Mouse (Mus musculus) gastrocnemius, adult 2 months (tissue): Measurements from ENCODE around the gene Vti1b. TPM values are rescaled to one million over a fixed set of nuclear protein-coding genes. Genes with fewer than 3 reads are reported as not detected.

Source experiments
- DNase-seq: peaks from one replicate; pipeline ENCODE4 v3.0.0; 2022
- H3K27ac ChIP-seq: fragments of 200-600 bp; 2 replicates; pipeline ENCODE4 v1.8.1; 2022; ENCODE audit warnings: mild to moderate bottlenecking
- H3K4me3 ChIP-seq: fragments of 200-600 bp; 2 replicates; pipeline ENCODE4 v1.8.1; 2022; ENCODE audit warnings: mild to moderate bottlenecking, moderate library complexity
- CTCF ChIP-seq: fragments of 200-600 bp; IDR thresholded peaks from 2 replicates; pipeline ENCODE4 v1.8.1; 2022; ENCODE audit warnings: antibody characterized with exemption, mild to moderate bottlenecking, moderate library complexity
- intact Hi-C: fragments of 180-260 bp; cut with DNase I; formaldehyde crosslinking; loops from one replicate; pipeline ENCODE4 v1.15.1; 2025
- total RNA-seq, 2 experiments: library from RNA; stranded (reverse); gene quantifications; 2 replicates each; pipeline ENCODE4 v1.2.3; 2021

Vti1b gene
- total RNA-seq, 2 experiments from 2014 or later = 72.1 to 88.9 TPM

DNA sequence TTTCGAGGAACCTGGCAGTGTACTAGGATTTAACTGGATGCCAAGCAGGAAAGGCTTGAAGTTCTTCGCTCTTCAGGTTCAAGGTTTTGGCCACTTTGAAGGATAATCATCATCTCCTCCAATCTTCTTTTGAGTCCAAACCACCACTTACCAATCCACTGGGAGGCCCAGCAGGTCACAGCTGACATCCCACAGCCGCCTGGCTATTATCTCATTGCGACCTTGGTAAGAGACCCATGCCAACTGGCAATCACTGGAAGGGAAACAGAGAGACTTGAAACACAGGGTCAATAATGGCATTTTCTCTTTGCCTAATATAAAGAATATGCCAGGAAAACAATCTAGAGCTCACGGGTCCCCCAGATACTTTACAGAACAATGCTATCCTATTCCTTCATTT, 3.5 kb upstream of the Vti1b start:
- DNase-seq = no peak
- no peak for TF ChIP-seq CTCF
- intact Hi-C loops = loop anchor here (10.0 kb wide), 1 partner anchor 1469 kb away; the partner anchor contains the start of genes Erh and Slc39a9
- Histone ChIP-seq H3K4me3 (no peak overlapping the region), H3K27ac (no peak overlapping the region)

DNA sequence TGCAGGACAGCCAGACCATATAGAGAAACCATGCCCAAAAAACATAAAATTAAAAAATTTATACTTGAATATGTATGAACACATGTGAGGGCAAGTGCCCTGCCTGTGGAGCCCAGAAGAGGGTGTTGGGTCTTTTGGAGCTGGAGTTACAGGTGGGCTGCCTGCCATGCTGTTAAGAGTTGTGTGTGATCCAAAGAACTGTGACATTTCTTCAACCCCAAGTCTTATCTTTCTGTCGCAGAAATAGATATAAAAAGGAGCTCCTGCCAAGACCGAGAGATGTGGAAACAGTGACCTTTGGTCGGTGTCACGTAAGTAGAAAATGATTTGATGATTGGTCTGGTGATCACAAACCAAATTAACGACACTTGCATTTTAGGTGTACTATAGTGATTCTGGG, 1.3 kb upstream of the Vti1b start:
- H3K4me3 ChIP-seq = no peak overlapping the region
- TF ChIP-seq CTCF = no peak
- intact Hi-C loops = loop anchor here (5.0 to 10.0 kb wide), 2 partner anchors 1471 to 1774 kb away; partner anchors contain the start of genes Erh, Slc39a9 and Srsf5
- H3K27ac ChIP-seq = no peak overlapping the region
- DNase-seq = no peak

DNA sequence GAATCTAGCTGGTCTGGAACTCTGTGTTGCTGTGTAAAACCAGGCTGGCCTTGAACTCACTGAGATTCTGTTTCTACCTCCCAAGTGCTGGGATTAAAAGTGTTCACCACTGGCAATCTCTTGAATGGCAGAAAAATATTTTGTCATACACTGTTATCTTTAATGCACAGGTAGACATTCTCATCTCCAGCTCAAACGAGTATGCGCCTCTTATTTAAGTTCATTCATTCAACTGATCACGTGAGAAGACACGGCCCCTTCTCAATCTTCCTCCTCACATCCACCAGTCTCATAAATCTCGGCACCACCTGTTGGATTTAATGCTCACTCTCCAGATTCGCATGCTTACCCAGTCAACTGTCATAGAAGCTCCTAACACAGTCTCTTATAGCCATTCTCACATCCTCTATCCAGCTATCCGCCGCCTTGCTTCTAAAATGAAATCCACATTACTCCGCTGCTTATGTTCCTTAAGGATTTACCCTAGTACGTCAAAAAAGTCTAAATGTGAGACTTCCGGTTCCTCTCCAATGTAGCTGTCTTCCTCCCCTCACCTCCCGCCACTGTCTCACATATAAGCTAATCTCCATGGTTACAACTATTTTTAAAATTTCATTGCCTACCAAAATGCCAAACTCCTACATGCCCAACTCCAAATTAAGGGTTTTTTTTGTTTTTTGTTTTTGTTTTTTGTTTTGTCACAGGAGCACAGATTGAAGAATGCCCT, 1.0 kb downstream of the Vti1b start:
- no peak for TF ChIP-seq CTCF
- H3K27ac ChIP-seq = peak overlapping the region; percentile 100
- H3K4me3 ChIP-seq = peak overlapping the region; percentile 100
- intact Hi-C loops = loop anchor here (5.0 to 10.0 kb wide), 2 partner anchors 1473 to 1776 kb away; partner anchors contain the start of genes Erh, Slc39a9 and Srsf5
- DNase-seq = no peak

DNA sequence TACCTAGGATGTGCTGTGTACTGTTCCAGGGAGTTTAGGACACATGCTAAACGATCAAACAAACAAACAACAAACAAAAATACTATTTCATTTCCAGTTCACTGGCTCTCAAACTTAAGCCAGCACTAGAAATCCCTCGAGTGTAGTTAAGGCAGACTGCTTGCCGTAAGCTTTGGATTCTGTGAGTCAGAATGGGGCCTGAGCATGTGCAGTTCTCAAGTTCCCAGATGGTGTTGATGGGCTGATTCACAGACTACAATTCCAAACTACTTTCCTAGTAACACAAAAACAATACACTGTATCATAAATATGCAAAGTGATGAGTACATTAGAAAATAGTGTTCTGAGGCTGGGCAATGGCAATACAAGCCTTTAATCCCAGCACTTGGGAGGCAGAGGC, 2.0 kb downstream of the Vti1b start:
- TF ChIP-seq CTCF = no peak
- H3K4me3 ChIP-seq = no peak overlapping the region
- no peak overlapping the region for H3K27ac ChIP-seq
- intact Hi-C loops = loop anchor here (5.0 to 10.0 kb wide), 2 partner anchors 1474 to 1777 kb away; partner anchors contain the start of genes Erh, Slc39a9 and Srsf5
- no peak for DNase-seq

DNA sequence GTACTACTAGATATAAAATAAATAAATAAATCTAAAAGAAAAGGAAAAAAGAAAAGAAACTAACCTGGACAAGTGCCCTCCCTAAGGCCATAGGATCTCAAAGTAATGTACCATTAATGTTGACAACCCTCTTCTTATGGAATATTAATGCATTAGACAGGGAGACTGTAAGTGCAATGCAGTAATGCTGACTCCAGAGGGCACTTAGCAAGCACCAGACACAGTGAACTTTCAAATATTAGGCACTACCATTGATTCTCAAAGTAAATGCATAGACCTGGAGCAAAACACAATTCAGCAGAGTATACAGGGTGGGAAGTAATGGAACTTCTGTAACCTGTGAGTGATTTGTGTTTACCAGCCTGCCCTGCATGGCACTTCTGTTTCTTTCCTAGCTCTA, 3.3 kb downstream of the Vti1b start:
- H3K4me3 ChIP-seq = no peak overlapping the region
- DNase-seq = no peak
- no peak overlapping the region for H3K27ac ChIP-seq
- TF ChIP-seq CTCF = no peak
- intact Hi-C loops = no loop called here

DNA sequence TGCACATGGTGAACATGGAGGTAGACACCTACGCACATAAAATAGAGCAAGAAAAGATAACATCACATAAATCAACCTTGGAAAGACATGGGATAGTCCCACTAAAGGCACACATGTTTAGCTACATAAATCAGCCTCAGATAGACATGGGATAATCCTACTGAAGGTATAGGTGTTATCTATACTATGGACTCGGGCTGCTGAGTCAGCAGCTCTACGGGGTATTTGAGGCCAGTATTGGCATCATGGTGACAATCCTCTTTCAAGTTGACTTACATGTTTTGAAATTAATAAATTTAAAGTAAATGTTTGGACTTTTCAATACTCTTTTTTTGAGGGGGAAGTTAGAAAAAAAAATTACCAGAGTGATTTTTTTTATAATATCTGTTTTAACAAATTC, 9.6 kb downstream of the Vti1b start:
- DNase-seq = no peak
- no peak for TF ChIP-seq CTCF
- no peak overlapping the region for H3K4me3 ChIP-seq
- no peak overlapping the region for H3K27ac ChIP-seq
- intact Hi-C loops = no loop called here

DNA sequence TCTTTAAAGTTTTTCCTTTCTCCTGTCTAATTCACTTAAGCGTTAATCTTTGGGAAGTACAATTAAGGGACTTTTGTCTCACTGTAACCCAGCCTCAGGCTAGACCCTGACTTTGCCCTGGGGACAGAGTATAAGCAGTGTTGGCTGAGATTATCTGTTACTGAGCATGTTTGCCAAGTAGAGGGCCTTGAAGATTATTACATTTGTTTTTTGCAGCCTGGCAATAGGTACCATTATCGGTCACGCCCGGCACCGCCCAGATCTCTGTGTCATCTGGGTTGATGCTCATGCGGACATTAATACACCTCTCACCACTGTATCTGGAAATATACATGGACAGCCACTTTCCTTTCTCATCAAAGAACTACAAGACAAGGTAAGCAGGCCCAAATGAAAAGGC, 22.8 kb downstream of the Vti1b start:
- Histone ChIP-seq H3K4me3 (no peak overlapping the region), H3K27ac (no peak overlapping the region)
- no peak for TF ChIP-seq CTCF
- DNase-seq = no peak
- intact Hi-C loops = no loop called here

DNA sequence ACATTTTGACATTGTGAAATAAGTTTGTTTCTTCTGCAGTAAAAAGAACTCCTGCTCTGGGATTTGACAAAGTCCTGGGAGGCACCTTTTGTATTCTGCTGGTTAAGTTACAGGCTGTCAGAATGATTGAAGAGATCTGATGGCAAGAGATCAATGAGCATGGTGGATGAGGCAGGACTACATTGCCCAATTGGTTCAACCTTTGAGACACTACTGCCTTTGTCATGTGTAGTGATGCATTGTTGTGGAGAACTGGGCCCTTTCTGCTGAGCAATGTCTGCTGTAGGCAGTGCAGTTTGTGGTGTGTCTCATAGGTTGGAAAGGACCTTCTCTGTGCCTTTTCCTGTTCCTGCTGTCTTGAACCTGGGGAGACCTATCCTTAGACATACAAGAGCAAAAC, 31.1 kb downstream of the Vti1b start:
- H3K4me3 ChIP-seq = no peak overlapping the region
- intact Hi-C loops = no loop called here
- no peak for DNase-seq
- TF ChIP-seq CTCF = no peak
- H3K27ac ChIP-seq = no peak overlapping the region

DNA sequence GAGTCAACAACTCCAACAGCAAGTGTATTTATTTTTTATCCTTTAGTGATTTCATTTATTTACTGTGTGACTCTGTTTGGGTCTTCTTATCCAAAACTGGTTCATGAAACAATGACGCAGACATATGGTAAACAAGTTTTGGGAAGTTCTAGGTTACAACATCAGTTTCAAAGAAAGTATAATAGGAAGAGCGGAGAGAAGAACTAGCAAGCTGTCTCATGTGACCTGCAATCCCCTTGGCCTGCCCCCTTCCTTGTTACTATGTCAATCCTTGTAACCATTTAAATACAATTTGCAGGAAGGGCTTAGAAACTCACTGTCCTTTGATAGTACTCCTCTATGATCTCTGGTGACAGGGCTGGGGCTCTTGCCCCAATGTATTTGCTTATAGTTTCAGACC, 31.7 kb downstream of the Vti1b start:
- no peak for DNase-seq
- Histone ChIP-seq H3K4me3 (no peak overlapping the region), H3K27ac (no peak overlapping the region)
- intact Hi-C loops = no loop called here
- TF ChIP-seq CTCF = no peak

DNA sequence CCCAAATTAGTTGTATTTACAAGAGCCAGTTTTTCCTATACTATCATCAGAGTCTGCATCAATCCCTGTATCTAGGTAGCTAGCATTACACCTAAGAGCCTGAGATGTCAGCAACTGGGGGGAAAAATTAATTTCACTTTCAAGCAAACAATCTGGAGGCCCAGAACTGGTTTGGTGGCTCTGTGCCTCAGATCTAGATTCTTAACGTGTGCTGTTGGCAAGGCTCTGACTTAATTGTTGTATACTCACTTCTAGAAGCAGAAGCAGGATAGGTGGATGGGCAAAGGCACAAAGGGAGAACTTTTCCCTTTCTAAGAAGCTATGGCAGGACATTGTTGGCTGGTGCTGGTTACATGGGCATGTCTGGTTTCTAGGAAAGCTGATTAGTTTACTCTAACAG, 33.0 kb downstream of the Vti1b start:
- Histone ChIP-seq H3K4me3 (no peak overlapping the region), H3K27ac (no peak overlapping the region)
- TF ChIP-seq CTCF = no peak
- no peak for DNase-seq
- intact Hi-C loops = no loop called here

DNA sequence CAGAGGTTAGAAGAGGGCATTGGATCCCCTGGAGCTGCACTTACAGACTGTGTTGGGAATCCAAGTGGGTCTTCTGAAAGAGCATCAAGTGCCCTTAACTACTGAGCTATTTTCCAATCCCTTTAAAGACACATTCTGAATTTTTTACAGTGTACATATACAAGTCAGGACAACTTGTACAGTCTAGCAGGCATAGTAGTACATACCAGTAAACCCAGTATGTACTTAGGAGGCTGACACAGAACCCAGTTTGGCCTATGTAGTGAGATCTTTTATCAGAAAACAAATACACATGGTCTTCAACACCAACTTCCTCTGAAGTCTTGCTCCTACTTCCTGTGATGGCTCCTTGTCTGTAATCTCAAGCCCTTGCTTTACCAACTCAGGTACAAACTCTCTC, 33.5 kb downstream of the Vti1b start:
- DNase-seq = no peak
- intact Hi-C loops = no loop called here
- no peak overlapping the region for H3K27ac ChIP-seq
- no peak overlapping the region for H3K4me3 ChIP-seq
- no peak for TF ChIP-seq CTCF

DNA sequence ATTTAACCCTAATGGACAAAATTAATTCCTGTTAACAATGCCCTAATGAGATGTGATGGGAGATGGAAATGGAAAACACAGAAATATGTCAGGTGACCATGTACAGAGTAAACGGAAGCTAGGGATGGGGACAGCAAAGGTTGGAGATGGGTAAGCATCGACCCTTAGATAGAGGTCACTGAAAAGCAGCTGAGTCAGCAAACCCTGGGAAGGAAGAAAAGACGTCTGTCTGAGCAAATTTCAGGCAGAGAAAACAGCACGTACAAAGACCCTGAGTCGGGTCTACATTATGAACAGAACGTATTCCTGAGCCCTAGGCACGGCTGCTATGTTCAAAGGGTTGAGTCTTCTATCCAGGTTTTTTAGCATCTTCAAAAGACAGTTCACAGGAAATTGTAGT, 35.5 kb downstream of the Vti1b start:
- DNase-seq = no peak
- TF ChIP-seq CTCF = no peak
- no peak overlapping the region for H3K27ac ChIP-seq
- no peak overlapping the region for H3K4me3 ChIP-seq
- intact Hi-C loops = no loop called here

DNA sequence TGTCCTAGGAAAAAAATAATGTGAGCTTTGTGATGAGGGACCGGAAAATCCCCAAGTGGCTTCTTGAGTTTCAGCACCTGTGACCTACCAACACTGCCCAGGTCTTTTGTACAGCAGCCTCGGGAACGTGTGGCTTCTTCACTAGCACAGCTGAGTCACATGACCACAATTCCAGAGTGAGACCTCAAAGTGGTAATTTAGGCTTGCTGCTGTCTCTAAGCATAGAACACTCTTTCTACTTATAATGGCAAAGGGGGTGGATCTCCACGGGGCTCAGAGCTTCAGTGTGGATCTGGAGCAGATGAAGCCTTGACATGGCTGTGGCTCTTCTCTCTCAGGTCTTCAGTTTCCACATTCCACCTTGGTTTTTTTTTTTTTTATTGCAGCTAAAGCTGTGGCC, 37.4 kb downstream of the Vti1b start:
- H3K4me3 ChIP-seq = no peak overlapping the region
- no peak for TF ChIP-seq CTCF
- H3K27ac ChIP-seq = no peak overlapping the region
- no peak for DNase-seq
- intact Hi-C loops = no loop called here

DNA sequence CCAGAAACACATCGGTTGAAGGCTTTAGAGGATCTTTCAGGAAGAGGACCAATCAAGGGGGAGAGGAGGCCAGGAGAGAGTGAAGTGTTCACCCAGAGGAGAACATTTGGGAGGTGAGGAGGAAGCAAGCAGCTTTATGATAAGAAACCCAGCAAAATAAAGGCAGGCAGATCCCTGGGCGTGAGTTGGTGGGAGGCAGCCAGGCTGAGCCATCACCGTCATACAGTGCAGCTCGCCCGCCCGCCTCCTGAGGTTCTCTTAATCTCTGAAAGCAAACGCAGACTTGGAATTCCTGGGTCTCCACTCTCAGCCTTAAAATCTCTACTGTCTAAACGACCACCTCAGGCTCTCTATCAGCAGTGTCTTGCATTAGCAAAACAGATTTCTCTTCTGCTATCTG, 37.8 kb downstream of the Vti1b start:
- intact Hi-C loops = no loop called here
- H3K27ac ChIP-seq = no peak overlapping the region
- DNase-seq = no peak
- H3K4me3 ChIP-seq = no peak overlapping the region
- TF ChIP-seq CTCF = no peak
